Mouse (Mus musculus): ENCODE data around the gene Tnfsf13. TPM values are rescaled to one million over a fixed set of nuclear protein-coding genes. Genes with fewer than 3 reads are reported as not detected.

The Tnfsf13 gene
- polyA plus RNA-seq, 1 experiment from 2014 or later, result 0.53 TPM

GRCm38 (mm10) chr11:69672211-69672706 is 13.3 kb downstream of the Tnfsf13 start, which contains the start of gene Eif4a1:
TSS of gene Eif4a1 (minus strand) at chr11:69672423.
- Histone ChIP-seq H3K4me2 (ENCODE audit: low read length) (peak within 1 kb of the TSS; percentile 97), H3K27ac (ENCODE audit: low read depth, low read length) (peak within 1 kb of the TSS; percentile 98), H3K4me3 (ENCODE audit: low read length) (peak within 1 kb of the TSS; percentile 98), H3K9me3 (ENCODE audit: control insufficient read depth, low read length) (no peaks in the 10 kb centered on the region), H3K27me3 (replicated peaks; ENCODE audit: control insufficient read depth, insufficient read depth, low read length) (no peaks in the 10 kb centered on the region), H3K36me3 (ENCODE audit: control insufficient read depth, insufficient read depth, low read length) (peaks cover 36% of the 10 kb centered on the region), H3K9ac (ENCODE audit: low read depth, low read length) (peak within 1 kb of the TSS; percentile 98), H3K4me1 (ENCODE audit: control insufficient read depth, insufficient read depth, low read depth, low read length) (peaks cover 22% of the 10 kb centered on the region)
- peak; percentile 97 for ATAC-seq
- under 1% methylated on average over 31 of the region's 36 CpGs for WGBS

DNA sequence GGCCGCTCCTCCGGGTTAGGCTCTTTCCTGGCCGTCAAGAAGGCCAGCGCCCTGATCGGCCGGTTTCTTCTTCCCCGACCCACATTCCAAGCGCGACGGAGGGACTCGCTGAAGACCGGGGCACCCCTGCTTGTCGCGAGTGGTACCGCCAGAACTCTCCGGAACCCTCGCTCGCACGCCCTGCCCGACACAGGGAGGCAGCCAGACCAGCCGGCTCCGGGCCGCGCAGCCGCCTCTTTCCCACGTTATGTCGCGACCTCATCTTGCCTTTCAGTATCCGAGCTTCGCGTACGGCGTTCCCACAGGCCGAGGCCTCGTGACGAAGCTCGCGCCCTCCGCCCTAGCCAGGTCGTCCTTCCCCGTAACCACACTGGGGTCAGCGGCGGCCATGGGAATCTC is 13.9 kb downstream of the Tnfsf13 start:
- Histone ChIP-seq H3K9ac (ENCODE audit: low read depth, low read length) (peak overlapping the region; percentile 98), H3K27ac (ENCODE audit: low read depth, low read length) (peak overlapping the region; percentile 98), H3K27me3 (replicated peaks; ENCODE audit: control insufficient read depth, insufficient read depth, low read length) (no peaks in the 10 kb centered on the region), H3K9me3 (ENCODE audit: control insufficient read depth, low read length) (no peaks in the 10 kb centered on the region), H3K4me3 (ENCODE audit: low read length) (peak overlapping the region; percentile 98), H3K4me2 (ENCODE audit: low read length) (peak overlapping the region; percentile 97), H3K36me3 (ENCODE audit: control insufficient read depth, insufficient read depth, low read length) (peaks cover 34% of the 10 kb centered on the region), H3K4me1 (ENCODE audit: control insufficient read depth, insufficient read depth, low read depth, low read length) (peaks cover 22% of the 10 kb centered on the region)
- peak; percentile 7; the same call in 1 of the 2 replicates for ATAC-seq
- WGBS, result 0% methylated on average over 35 of the region's 43 CpGs

- under 1% methylated on average over 59 of the region's 61 CpGs for WGBS
- H3K36me3 ChIP-seq (ENCODE audit: control insufficient read depth, insufficient read depth, low read length), result peaks cover 41% of the 10 kb centered on the region
- ATAC-seq, result peak; percentile 77
- H3K27me3 ChIP-seq (replicated peaks; ENCODE audit: control insufficient read depth, insufficient read depth, low read length), result no peaks in the 10 kb centered on the region
- H3K4me3 ChIP-seq (ENCODE audit: low read length), result peak overlapping the region; percentile 98
- no peaks in the 10 kb centered on the region for H3K9me3 ChIP-seq (ENCODE audit: control insufficient read depth, low read length)
- peak overlapping the region; percentile 98 for H3K27ac ChIP-seq (ENCODE audit: low read depth, low read length)
- peak overlapping the region; percentile 98 for H3K9ac ChIP-seq (ENCODE audit: low read depth, low read length)
- H3K4me2 ChIP-seq (ENCODE audit: low read length), result peak overlapping the region; percentile 97
- peaks cover 22% of the 10 kb centered on the region for H3K4me1 ChIP-seq (ENCODE audit: control insufficient read depth, insufficient read depth, low read depth, low read length)
These were observed 14.5 kb downstream of the Tnfsf13 start for GRCm38 (mm10) chr11:69670786-69671725.

DNA sequence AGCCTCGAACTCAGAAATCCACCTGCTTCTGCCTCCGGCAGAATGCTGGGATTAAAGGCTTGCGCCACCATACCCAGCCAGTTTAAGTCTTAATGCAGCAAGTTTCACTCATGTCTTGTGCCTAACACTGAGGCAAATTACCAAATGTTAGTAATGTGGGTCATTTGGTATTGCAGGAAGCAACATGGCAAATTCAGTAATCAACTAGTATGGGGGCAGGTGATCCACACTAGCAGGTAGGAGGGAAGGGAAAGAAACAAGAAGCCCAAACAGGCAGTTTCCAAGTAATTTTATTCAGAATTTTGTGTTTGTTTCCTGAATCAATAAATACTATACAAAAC is 18.9 kb downstream of the Tnfsf13 start:
- no peaks in the 10 kb centered on the region for H3K9me3 ChIP-seq (ENCODE audit: control insufficient read depth, low read length)
- peaks cover 35% of the 10 kb centered on the region for H3K36me3 ChIP-seq (ENCODE audit: control insufficient read depth, insufficient read depth, low read length)
- no peak overlapping the region for H3K9ac ChIP-seq (ENCODE audit: low read depth, low read length)
- peaks cover 24% of the 10 kb centered on the region for H3K4me1 ChIP-seq (ENCODE audit: control insufficient read depth, insufficient read depth, low read depth, low read length)
- ATAC-seq, result no peak
- 86% methylated on average over 3 of the region's 3 CpGs for WGBS
- no peaks in the 10 kb centered on the region for H3K27me3 ChIP-seq (replicated peaks; ENCODE audit: control insufficient read depth, insufficient read depth, low read length)
- no peak overlapping the region for H3K4me2 ChIP-seq (ENCODE audit: low read length)
- no peak overlapping the region for H3K4me3 ChIP-seq (ENCODE audit: low read length)
- H3K27ac ChIP-seq (ENCODE audit: low read depth, low read length), result no peak overlapping the region

- Histone ChIP-seq H3K4me1 (ENCODE audit: control insufficient read depth, insufficient read depth, low read depth, low read length) (peaks cover 28% of the 10 kb centered on the region), H3K9me3 (ENCODE audit: control insufficient read depth, low read length) (no peaks in the 10 kb centered on the region), H3K4me2 (ENCODE audit: low read length) (no peak within 1 kb of the TSS), H3K4me3 (ENCODE audit: low read length) (no peak within 1 kb of the TSS), H3K9ac (ENCODE audit: low read depth, low read length) (no peak within 1 kb of the TSS), H3K27me3 (replicated peaks; ENCODE audit: control insufficient read depth, insufficient read depth, low read length) (no peaks in the 10 kb centered on the region), H3K27ac (ENCODE audit: low read depth, low read length) (no peak within 1 kb of the TSS), H3K36me3 (ENCODE audit: control insufficient read depth, insufficient read depth, low read length) (peaks cover 35% of the 10 kb centered on the region)
- 40% methylated on average over 7 of the region's 7 CpGs for WGBS
- no peak for ATAC-seq
These were observed 19.5 kb downstream of the Tnfsf13 start, which contains the start of gene Cd68 for GRCm38 (mm10) chr11:69665961-69666664. TSS of gene Cd68 (minus strand) at chr11:69666153.

DNA sequence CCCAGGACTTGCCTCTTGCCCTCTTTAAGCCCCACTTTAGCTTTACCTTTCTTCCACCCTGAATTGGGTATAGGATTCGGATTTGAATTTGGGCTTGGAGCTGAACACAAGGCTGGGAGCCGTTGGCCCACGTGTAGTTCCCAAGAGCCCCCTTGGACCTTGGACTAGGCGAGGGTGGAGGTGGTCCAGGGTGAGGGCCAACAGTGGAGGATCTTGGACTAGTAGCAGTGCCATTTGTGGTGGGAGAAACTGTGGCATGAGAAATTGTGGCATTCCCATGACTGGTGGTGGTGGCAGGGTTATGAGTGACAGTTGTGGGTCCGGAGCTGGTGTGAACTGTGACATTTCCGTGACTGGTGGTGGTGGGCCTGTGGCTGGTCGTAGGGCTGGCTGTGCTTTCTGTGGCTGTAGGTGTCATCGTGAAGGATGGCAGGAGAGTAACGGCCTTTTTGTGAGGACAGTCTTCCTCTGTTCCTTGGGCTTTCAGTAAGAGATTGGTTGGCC is 20.1 kb downstream of the Tnfsf13 start:
- H3K27me3 ChIP-seq (replicated peaks; ENCODE audit: control insufficient read depth, insufficient read depth, low read length), result no peaks in the 10 kb centered on the region
- no peak overlapping the region for H3K4me2 ChIP-seq (ENCODE audit: low read length)
- no peak overlapping the region for H3K9ac ChIP-seq (ENCODE audit: low read depth, low read length)
- peaks cover 35% of the 10 kb centered on the region for H3K36me3 ChIP-seq (ENCODE audit: control insufficient read depth, insufficient read depth, low read length)
- H3K4me1 ChIP-seq (ENCODE audit: control insufficient read depth, insufficient read depth, low read depth, low read length), result peaks cover 25% of the 10 kb centered on the region
- 76% methylated on average over 9 of the region's 9 CpGs for WGBS
- H3K9me3 ChIP-seq (ENCODE audit: control insufficient read depth, low read length), result no peaks in the 10 kb centered on the region
- H3K27ac ChIP-seq (ENCODE audit: low read depth, low read length), result no peak overlapping the region
- no peak overlapping the region for H3K4me3 ChIP-seq (ENCODE audit: low read length)
- no peak for ATAC-seq

- peaks cover 33% of the 10 kb centered on the region for H3K36me3 ChIP-seq (ENCODE audit: control insufficient read depth, insufficient read depth, low read length)
- H3K4me2 ChIP-seq (ENCODE audit: low read length), result no peak overlapping the region
- no peaks in the 10 kb centered on the region for H3K9me3 ChIP-seq (ENCODE audit: control insufficient read depth, low read length)
- H3K4me3 ChIP-seq (ENCODE audit: low read length), result no peak overlapping the region
- no peaks in the 10 kb centered on the region for H3K27me3 ChIP-seq (replicated peaks; ENCODE audit: control insufficient read depth, insufficient read depth, low read length)
- H3K9ac ChIP-seq (ENCODE audit: low read depth, low read length), result no peak overlapping the region
- peaks cover 19% of the 10 kb centered on the region for H3K4me1 ChIP-seq (ENCODE audit: control insufficient read depth, insufficient read depth, low read depth, low read length)
- 95% methylated on average over 7 of the region's 7 CpGs for WGBS
- H3K27ac ChIP-seq (ENCODE audit: low read depth, low read length), result no peak overlapping the region
- no peak for ATAC-seq
These were observed 20.7 kb downstream of the Tnfsf13 start for GRCm38 (mm10) chr11:69664841-69665240.

DNA sequence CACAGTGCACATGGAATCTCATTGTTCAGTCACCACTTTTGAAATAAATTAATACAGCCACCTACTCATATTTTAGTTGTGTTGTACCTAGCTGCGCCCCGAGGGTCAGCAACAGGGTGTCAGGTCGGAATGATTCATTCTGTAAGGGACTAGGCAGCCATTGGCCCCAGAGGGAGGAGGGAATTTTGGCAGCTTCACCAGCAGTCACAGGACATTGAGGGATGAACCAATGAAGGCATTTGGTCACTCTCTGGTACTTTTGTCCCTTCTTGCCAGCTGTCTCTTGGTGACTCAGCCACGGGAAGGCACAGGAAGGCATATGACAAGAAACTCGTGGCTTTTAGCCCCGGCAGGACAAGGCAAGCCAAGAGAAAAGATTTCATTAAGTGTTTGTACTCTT is 21.8 kb downstream of the Tnfsf13 start:
- H3K27ac ChIP-seq (ENCODE audit: low read depth, low read length), result peak overlapping the region; percentile 91; the same call in 1 of the 2 replicates
- WGBS, result 88% methylated on average over 6 of the region's 6 CpGs
- ATAC-seq, result no peak
- H3K4me3 ChIP-seq (ENCODE audit: low read length), result no peak overlapping the region
- H3K9me3 ChIP-seq (ENCODE audit: control insufficient read depth, low read length), result no peaks in the 10 kb centered on the region
- no peak overlapping the region for H3K4me2 ChIP-seq (ENCODE audit: low read length)
- H3K36me3 ChIP-seq (ENCODE audit: control insufficient read depth, insufficient read depth, low read length), result peaks cover 31% of the 10 kb centered on the region
- H3K9ac ChIP-seq (ENCODE audit: low read depth, low read length), result no peak overlapping the region
- H3K4me1 ChIP-seq (ENCODE audit: control insufficient read depth, insufficient read depth, low read depth, low read length), result peaks cover 11% of the 10 kb centered on the region
- no peaks in the 10 kb centered on the region for H3K27me3 ChIP-seq (replicated peaks; ENCODE audit: control insufficient read depth, insufficient read depth, low read length)
